Mouse (Mus musculus) brain, embryonic 14.5 days (tissue): ENCODE measurements at regions not wholly inside any gene's neighbourhood (a gene's known extent, or its start where the extent isn't known, plus 50 kb on each side); places are given as distances from the start of the nearest gene placed in this dataset.

Experiments used
- CTCF ChIP-seq: fragments of 200-500 bp; IDR thresholded peaks from 2 replicates; pipeline ENCODE4 v1.5.1; 2012; ENCODE audit warnings: inconsistent platforms, mild to moderate bottlenecking, moderate library complexity, borderline replicate concordance; ENCODE audit not compliant: insufficient read depth, insufficient read length; ENCODE audit errors: extremely low read depth
- POLR2A ChIP-seq: fragments of 200-500 bp; IDR thresholded peaks from 2 replicates; pipeline ENCODE4 v1.6.1; 2012; ENCODE audit warnings: mild to moderate bottlenecking, inconsistent platforms, borderline replicate concordance; ENCODE audit not compliant: poor library complexity, insufficient read depth, insufficient read length, severe bottlenecking; ENCODE audit errors: extremely low read depth

DNA sequence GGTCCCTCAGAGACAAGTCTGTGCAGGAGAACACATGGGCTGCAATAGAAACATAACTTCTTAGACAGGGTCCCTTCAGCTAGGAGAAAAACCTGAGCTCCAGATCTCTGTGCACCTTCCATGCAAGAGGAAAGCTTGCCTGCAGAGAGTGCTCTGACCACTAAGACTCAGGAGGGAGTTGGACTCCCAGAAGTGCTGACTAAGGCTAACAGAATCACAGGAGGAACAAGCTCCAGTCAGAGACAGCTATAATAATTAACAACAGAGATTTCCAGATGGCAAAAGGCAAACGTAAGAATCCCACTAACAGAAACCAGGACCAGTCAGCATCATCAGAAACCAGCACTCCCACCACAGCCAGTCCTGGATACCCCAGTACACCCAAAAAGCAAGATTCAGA is 364.0 kb downstream of the Adam6a start:
- no peak for TF ChIP-seq POLR2A
- no peak for TF ChIP-seq CTCF
